9 mouse cellular contexts compared by ENCODE assay signal in the genomic region with DNA sequence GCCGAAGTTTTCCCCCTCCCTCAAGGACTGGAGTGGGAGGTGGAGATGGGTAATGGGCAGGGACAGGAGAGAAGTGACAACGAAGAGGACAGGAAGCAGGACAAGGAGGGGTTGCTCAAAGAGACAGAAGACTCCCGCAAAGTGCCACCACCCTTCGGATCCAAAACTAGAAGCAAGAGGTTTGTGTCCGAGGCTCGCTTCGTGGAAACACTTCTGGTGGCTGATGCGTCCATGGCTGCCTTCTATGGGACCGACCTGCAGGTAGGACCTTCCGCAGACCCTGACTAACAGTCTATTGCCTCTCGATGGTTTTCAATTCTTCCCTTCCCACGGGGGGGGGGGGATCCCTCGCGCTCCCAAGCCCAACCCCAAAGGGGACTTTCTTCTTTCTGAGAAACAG. TPM values are rescaled to one million over a fixed set of nuclear protein-coding genes. Genes with fewer than 3 reads are reported as not detected.
A peak's percentile ranks its signal among the peaks of the same experiment; 100 is the strongest.
DNase-seq lines count a peak whose midpoint lies in the region; ATAC-seq and TF ChIP-seq lines count a peak whose summit lies in the region.
"Had no signal": no experiment of that assay in that cellular context is flagged by ENCODE, and none has a peak within 500 bp of the region (broad histone marks: within the 10 kb centered on the region; RNA-seq: fewer than 3 reads in every experiment).

No protein-coding gene starts in this region.

- no peak for DNase-seq in lung, postnatal 4 days
- DNase-seq in adrenal gland, postnatal 14 days = no peak
- DNase-seq in gastrocnemius, postnatal 14 days = no peak

- H3K4me3 ChIP-seq in lung, embryonic 15.5 days = peak overlapping the region; percentile 55
- peak overlapping the region; percentile 51 for H3K4me3 ChIP-seq in forebrain, embryonic 12.5 days (replicated peaks)
- H3K4me3 ChIP-seq in intestine, postnatal 0 days (ENCODE audit: low read depth, low read length) = peak overlapping the region; percentile 57
- H3K4me3 ChIP-seq in neural tube, embryonic 15.5 days (replicated peaks) = peak overlapping the region; percentile 68

- TF ChIP-seq CTCF in intestine, postnatal 0 days (IDR thresholded peaks at IDR 0.05; ENCODE audit: low read depth) = no peak

- H3K9ac ChIP-seq in lung, embryonic 15.5 days = peak overlapping the region; percentile 27; the same call in 1 of the 2 replicates
- peak overlapping the region; percentile 59 for H3K9ac ChIP-seq in forebrain, embryonic 12.5 days
- H3K9ac ChIP-seq in intestine, postnatal 0 days (ENCODE audit: low read depth, low read length) = peak overlapping the region; percentile 42
- peak overlapping the region; percentile 70 for H3K9ac ChIP-seq in neural tube, embryonic 15.5 days (replicated peaks)

- intact Hi-C loops in gastrocnemius, postnatal 14 days (cut with DNase I; ENCODE audit: low total_unique reads) = loop anchor here (5.0 kb wide), 1 partner anchor 139 kb away; no protein-coding TSS in a partner anchor

- H3K36me3 ChIP-seq in lung, embryonic 15.5 days = no peaks in the 10 kb centered on the region
- no peaks in the 10 kb centered on the region for H3K36me3 ChIP-seq in forebrain, embryonic 12.5 days (replicated peaks)
- no peaks in the 10 kb centered on the region for H3K36me3 ChIP-seq in intestine, postnatal 0 days (ENCODE audit: control insufficient read depth, insufficient read depth)
- H3K36me3 ChIP-seq in neural tube, embryonic 15.5 days = no peaks in the 10 kb centered on the region

- peaks cover 13% of the 10 kb centered on the region; the same call in 1 of the 2 replicates for H3K4me1 ChIP-seq in lung, embryonic 15.5 days
- peaks cover 11% of the 10 kb centered on the region for H3K4me1 ChIP-seq in forebrain, embryonic 12.5 days
- H3K4me1 ChIP-seq in intestine, postnatal 0 days (replicated peaks; ENCODE audit: control insufficient read depth, insufficient read depth, low read length) = no peaks in the 10 kb centered on the region
- peaks cover 21% of the 10 kb centered on the region for H3K4me1 ChIP-seq in neural tube, embryonic 15.5 days

- 2% methylated on average over 14 of the region's 14 CpGs for WGBS in lung, embryonic 15.5 days
- under 1% methylated on average over 14 of the region's 14 CpGs for WGBS in forebrain, embryonic 12.5 days
- WGBS in intestine, postnatal 0 days = 3% methylated on average over 14 of the region's 14 CpGs
- 2% methylated on average over 14 of the region's 14 CpGs for WGBS in neural tube, embryonic 15.5 days

- no peaks in the 10 kb centered on the region for H3K9me3 ChIP-seq in lung, embryonic 15.5 days
- no peaks in the 10 kb centered on the region for H3K9me3 ChIP-seq in forebrain, embryonic 12.5 days
- H3K9me3 ChIP-seq in intestine, postnatal 0 days (ENCODE audit: control insufficient read depth) = no peaks in the 10 kb centered on the region
- no peaks in the 10 kb centered on the region for H3K9me3 ChIP-seq in neural tube, embryonic 15.5 days (replicated peaks)

- H3K4me2 ChIP-seq in lung, embryonic 15.5 days = peak overlapping the region; percentile 96
- H3K4me2 ChIP-seq in forebrain, embryonic 12.5 days = peak overlapping the region; percentile 67
- peak overlapping the region; percentile 89 for H3K4me2 ChIP-seq in intestine, postnatal 0 days (replicated peaks; ENCODE audit: low read depth)
- H3K4me2 ChIP-seq in neural tube, embryonic 15.5 days = peak overlapping the region; percentile 91

- peaks cover 89% of the 10 kb centered on the region for H3K27me3 ChIP-seq in lung, embryonic 15.5 days
- H3K27me3 ChIP-seq in forebrain, embryonic 12.5 days = peaks cover 56% of the 10 kb centered on the region
- peaks cover 43% of the 10 kb centered on the region for H3K27me3 ChIP-seq in intestine, postnatal 0 days (replicated peaks; ENCODE audit: control insufficient read depth, insufficient read depth, low read length)
- peaks cover 40% of the 10 kb centered on the region for H3K27me3 ChIP-seq in neural tube, embryonic 15.5 days (replicated peaks)

- ATAC-seq in lung, embryonic 15.5 days (ENCODE audit: borderline replicate concordance, extremely low read depth, low FRiP score, low TSS enrichment) = no peak
- ATAC-seq in forebrain, embryonic 12.5 days (ENCODE audit: low FRiP score) = no peak
- ATAC-seq in intestine, postnatal 0 days = no peak
- no peak for ATAC-seq in neural tube, embryonic 15.5 days (ENCODE audit: low FRiP score)
- no peak for ATAC-seq in inflammation-experienced regulatory T-cells, adult 6 months
- ATAC-seq: activated CD4-positive, CD25-positive, alpha-beta regulatory T cell, adult 4 months had no signal

- H3K27ac ChIP-seq in lung, embryonic 15.5 days = no peak overlapping the region
- H3K27ac ChIP-seq in forebrain, embryonic 12.5 days = no peak overlapping the region
- H3K27ac ChIP-seq in intestine, postnatal 0 days (ENCODE audit: low read depth, low read length) = no peak overlapping the region
- no peak overlapping the region for H3K27ac ChIP-seq in neural tube, embryonic 15.5 days (replicated peaks)

RNA-seq across cellular contexts. Expression of a gene that starts 1.0 kb away (rescaled TPM):
- 3.6 and 5.8 TPM in 2 replicates for polyA plus RNA-seq in lung, embryonic 15.5 days (2015; fragmentation: Nextera tagmentation; extraction: Ambion mirVana)
- 0.54 and 0.60 TPM in 2 replicates for polyA plus RNA-seq in forebrain, embryonic 12.5 days (2016; fragmentation: Nextera tagmentation; extraction: Ambion mirVana)
- polyA plus RNA-seq in intestine, postnatal 0 days (2015; fragmentation: Nextera tagmentation; extraction: Ambion mirVana) = 4.1 and 4.7 TPM in 2 replicates
- 2.6 and 3.1 TPM in 2 replicates for polyA plus RNA-seq in neural tube, embryonic 15.5 days (2015; fragmentation: Nextera tagmentation; extraction: Ambion mirVana)
- polyA plus RNA-seq in inflammation-experienced regulatory T-cells, adult 6 months (2017; shearing (Covaris generic)) = under 1 TPM; 0.16 to 0.30 (median 0.21) TPM
- 0.37 and 0.38 TPM in 2 replicates for total RNA-seq in adrenal gland, postnatal 14 days (2021)
- 1 to 10 TPM; 3.8 to 4.2 TPM for total RNA-seq in gastrocnemius, postnatal 14 days (2021)

RNA-seq across cellular contexts. Expression of a gene that starts 21.1 kb away (rescaled TPM):
- 5.8 and 6.8 TPM in 2 replicates for polyA plus RNA-seq in lung, embryonic 15.5 days (2015; fragmentation: Nextera tagmentation; extraction: Ambion mirVana)
- polyA plus RNA-seq in forebrain, embryonic 12.5 days (2016; fragmentation: Nextera tagmentation; extraction: Ambion mirVana) = 7.1 and 7.2 TPM in 2 replicates
- polyA plus RNA-seq in intestine, postnatal 0 days (2015; fragmentation: Nextera tagmentation; extraction: Ambion mirVana) = 0.91 and 0.95 TPM in 2 replicates
- polyA plus RNA-seq in neural tube, embryonic 15.5 days (2015; fragmentation: Nextera tagmentation; extraction: Ambion mirVana) = 5.8 and 7.0 TPM in 2 replicates
- polyA plus RNA-seq in inflammation-experienced regulatory T-cells, adult 6 months (2017; shearing (Covaris generic)) = not detected
- 3.8 and 5.2 TPM in 2 replicates for total RNA-seq in adrenal gland, postnatal 14 days (2021)
- total RNA-seq in gastrocnemius, postnatal 14 days (2021) = 1 to 10 TPM; 3.9 to 5.8 TPM
